Mouse (Mus musculus) lung, adult 2 months (tissue): ENCODE measurements at regions not wholly inside any gene's neighbourhood (a gene's known extent, or its start where the extent isn't known, plus 50 kb on each side); places are given as distances from the start of the nearest gene placed in this dataset.

Source experiments
- CTCF ChIP-seq: fragments of 200-500 bp; IDR thresholded peaks from 2 replicates; pipeline ENCODE4 v1.5.1; 2011; ENCODE audit warnings: mild to moderate bottlenecking, low read length, control low read depth; ENCODE audit not compliant: insufficient read depth
- POLR2A ChIP-seq: fragments of 200-500 bp; IDR thresholded peaks from 2 replicates; pipeline ENCODE4 v1.6.1; 2011; ENCODE audit warnings: low read depth, mild to moderate bottlenecking, control low read depth, low read length, borderline replicate concordance; ENCODE audit errors: extremely low read depth

DNA sequence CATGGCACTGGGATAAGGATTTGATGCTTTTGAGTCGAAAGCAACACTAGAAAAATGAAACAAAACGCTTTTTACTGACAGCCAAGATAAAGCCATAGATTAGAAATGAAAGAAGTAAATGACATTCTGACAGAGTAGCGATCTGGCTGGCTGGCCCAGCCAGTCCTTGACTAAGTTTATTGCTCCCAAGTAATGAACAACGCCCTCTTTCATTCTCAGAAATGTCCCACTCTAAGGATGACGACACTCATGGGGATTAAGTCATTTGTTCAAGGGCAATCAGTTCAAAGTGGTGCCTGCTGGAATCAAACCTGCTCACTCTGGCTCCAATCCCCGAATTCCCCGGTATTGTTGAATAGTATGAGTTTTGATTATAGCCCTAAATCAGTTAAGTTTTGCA is 231.1 kb upstream of the F930015N05Rik start:
- TF ChIP-seq CTCF, result no peak
- TF ChIP-seq POLR2A, result no peak
